Mouse (Mus musculus): ENCODE measurements at regions not wholly inside any gene's neighbourhood (a gene's known extent, or its start where the extent isn't known, plus 50 kb on each side); places are given as distances from the start of the nearest gene placed in this dataset.
"Not testable (repeated sequence)": the region's sequence is repeated elsewhere in the genome, so short reads cannot be mapped to it uniquely, and the experiment has no call there.

- DNase-seq, result no peak
Measured at GRCm38 (mm10) chr17:94866630-94867029, 116.8 kb upstream of the Mettl4 start.

- peak; percentile 70 for DNase-seq
Measured at GRCm38 (mm10) chr17:94864531-94865318, 114.9 kb upstream of the Mettl4 start.

- not testable (repeated sequence) for DNase-seq
Measured at GRCm38 (mm10) chr17:94854698-94855097, 104.9 kb upstream of the Mettl4 start.

GRCm38 (mm10) chr17:94834446-94835117 lies 84.8 kb upstream of the Mettl4 start:
- peak; percentile 85 to 86 for DNase-seq

- peak in 1 of 2 experiments; percentile 22 for DNase-seq
Measured at GRCm38 (mm10) chr17:94834067-94834445, 84.2 kb upstream of the Mettl4 start.

GRCm38 (mm10) chr17:94826415-94826814 lies 76.6 kb upstream of the Mettl4 start:
- not testable (repeated sequence) for DNase-seq

- DNase-seq, result no peak
Measured at GRCm38 (mm10) chr17:94808758-94809157, 58.9 kb upstream of the Mettl4 start.

Data from cerebellum, postnatal 10 days (tissue).